Mouse (Mus musculus) neural tube, embryonic 10.5 days (tissue): ENCODE results near the gene Mybpc1.

Source experiments
- DNase-seq: peaks from one replicate; pipeline ENCODE4 v3.0.0-alpha.2; 2017; ENCODE audit warnings: low spot score; ENCODE audit errors: extremely low spot score

The Mybpc1 gene

GRCm38 (mm10) chr10:88604943-88605342, at the start of gene Mybpc1:
TSS of gene Mybpc1 (minus strand) at chr10:88605152.
- DNase-seq: peak; percentile 62

GRCm38 (mm10) chr10:88645448-88645847, 40.5 kb upstream of the Mybpc1 start:
- no peak for DNase-seq

DNA sequence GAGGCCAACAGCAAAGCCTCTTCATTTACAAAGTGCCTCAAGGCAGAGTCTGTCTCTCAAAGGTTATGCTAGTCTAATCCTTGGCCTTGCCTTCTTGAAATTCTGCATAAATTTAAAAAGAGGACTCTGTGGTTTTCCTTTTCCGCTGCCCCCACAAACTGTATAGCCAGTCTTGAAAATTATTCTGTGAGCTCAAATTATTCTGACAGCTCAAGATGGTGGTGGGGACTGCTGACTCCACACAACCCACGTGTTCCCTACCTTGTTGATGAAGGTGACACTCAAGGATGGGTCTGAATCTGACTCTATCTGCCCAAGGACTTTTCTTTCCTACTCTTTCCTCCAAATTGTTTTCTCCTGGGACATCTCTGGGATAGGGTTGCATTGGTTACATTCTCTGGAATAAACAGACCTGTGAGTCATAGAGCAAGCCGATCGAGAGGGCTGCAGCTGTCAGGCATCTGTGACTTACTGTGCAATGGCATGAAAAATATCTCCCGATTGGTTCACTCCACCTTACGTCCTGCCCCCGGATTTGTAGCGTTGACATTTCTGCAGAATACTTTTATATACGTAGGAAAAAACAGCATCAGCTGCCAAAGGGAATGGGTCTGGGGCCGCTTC, 26.5 kb upstream of the Mybpc1 start:
- DNase-seq: no peak

- no peak for DNase-seq
Measured at GRCm38 (mm10) chr10:88630663-88631329, 25.8 kb upstream of the Mybpc1 start.

GRCm38 (mm10) chr10:88627052-88627451, 22.1 kb upstream of the Mybpc1 start:
- no peak for DNase-seq

DNA sequence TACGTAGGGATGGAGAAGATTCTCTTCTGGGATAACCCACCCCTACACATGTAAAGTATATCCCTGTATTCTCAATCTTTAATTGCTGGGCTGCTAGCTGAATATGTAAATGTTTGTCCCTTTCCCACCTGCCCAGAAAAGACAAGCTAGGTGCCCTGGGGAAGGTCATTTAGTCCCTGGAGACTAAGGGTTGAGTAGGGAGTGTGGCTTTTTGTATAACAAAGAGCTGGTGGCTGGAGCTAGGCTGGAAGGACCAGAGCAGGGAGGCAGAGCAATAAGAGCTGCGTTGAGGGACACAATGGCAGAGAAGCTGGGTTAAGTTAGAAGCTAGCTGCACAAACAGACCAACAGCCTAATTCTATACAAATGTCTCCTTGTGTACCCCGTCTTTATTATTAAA, 21.2 kb upstream of the Mybpc1 start:
- no peak for DNase-seq

GRCm38 (mm10) chr10:88624300-88624699, 19.3 kb upstream of the Mybpc1 start:
- DNase-seq: no peak

- DNase-seq: no peak
Measured at GRCm38 (mm10) chr10:88622624-88623023, 17.7 kb upstream of the Mybpc1 start.

DNA sequence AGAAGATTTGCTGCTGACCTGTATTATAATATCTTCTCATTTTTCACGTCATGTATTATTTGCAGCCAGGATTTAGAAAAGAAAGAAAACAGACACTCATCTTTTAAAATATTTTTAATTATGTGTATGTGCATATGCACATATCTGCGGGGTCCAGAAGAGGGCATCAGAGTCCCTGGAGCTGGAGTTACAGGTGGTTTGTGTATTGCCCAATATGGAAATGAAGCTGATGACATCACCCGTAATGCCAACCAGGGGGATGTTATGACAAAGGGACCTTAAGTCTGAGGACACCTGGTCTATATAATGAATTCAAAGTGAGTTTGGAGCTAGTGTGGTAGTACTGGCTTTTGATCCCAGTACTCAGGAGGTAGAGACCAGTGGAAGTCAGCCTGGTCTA, 15.9 kb upstream of the Mybpc1 start:
- DNase-seq: no peak

DNA sequence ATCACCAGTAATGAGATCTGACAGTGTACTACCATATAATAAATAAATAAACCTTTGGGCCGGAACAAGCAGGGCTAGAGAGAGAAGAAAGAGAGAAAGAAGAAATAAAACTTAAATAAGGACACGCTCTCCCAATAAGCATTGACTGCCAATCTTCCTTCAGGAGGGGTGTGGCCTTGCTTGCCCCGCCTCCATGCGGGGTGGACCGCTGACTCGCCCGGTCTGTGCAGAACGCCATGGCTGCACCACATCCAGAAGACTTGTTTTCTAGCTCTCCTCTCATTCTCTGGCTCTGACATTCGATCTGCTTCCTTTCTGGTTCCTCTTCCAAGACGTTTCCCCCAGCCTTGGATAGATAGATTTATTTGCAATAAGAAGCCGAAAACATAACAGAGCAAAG, 8.1 kb upstream of the Mybpc1 start:
- DNase-seq: no peak

DNA sequence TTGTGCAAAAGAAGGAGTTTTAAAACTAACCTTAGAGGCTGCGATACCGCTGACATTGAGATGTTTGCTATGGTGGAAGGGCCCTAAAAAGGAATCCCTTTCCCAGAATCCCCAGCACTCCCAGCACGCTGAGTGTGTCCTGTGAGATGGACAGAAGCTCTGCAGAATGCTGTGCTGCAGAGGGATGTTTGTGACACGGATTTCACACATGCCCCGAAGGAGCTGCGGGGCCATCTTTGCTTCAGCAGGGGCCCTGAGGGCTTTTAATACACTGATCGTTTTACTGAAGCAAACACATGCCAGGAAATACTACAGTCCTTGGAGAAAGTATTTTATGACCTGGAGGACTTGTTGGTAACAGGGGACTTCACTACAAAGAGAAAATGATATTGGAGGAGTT, 1.7 kb upstream of the Mybpc1 start:
- no peak for DNase-seq

- DNase-seq: no peak
Measured at GRCm38 (mm10) chr10:88606065-88606464, 1.1 kb upstream of the Mybpc1 start.

DNA sequence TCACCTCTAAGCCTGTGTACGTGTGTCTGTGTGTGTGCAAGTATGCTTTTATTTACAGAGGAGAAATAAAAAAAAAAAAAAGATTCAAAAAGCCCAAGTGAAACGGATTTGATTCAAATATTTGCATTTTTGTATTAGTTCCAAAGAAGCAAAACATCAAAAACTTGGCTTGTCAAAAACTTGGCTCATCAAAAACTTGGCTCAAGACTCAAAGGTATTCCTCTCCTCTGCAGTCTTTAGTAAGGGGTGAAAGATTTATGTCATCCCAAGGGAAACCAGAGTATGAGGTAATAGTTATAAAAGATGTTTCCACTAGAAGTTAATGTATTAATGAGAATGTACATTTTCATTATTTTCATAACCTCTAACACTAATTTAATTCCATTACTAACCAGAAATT, 1.2 kb downstream of the Mybpc1 start:
- DNase-seq: no peak

GRCm38 (mm10) chr10:88603256-88603655, 1.7 kb downstream of the Mybpc1 start:
- peak; percentile 32 for DNase-seq

DNA sequence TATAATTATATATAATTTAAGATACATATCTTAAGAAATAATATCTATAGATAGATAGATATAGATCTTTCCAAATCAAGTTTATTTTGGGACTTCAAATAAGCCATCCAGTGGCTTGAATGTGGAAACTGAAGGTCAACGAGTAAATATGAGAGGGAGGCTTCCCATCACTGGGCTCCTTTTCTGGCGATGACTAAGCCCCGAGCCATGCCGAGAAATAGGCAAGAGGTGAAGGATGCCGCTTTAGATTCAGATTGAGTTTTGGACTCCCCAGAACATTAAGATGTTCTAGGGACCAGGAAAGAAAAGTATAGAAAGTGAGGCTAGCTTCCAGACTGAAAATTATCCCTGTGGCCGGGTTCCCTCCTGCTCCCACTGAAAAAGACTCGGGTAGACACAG, 4.4 kb downstream of the Mybpc1 start:
- no peak for DNase-seq

GRCm38 (mm10) chr10:88592316-88592715, 12.6 kb downstream of the Mybpc1 start:
- DNase-seq: no peak

DNA sequence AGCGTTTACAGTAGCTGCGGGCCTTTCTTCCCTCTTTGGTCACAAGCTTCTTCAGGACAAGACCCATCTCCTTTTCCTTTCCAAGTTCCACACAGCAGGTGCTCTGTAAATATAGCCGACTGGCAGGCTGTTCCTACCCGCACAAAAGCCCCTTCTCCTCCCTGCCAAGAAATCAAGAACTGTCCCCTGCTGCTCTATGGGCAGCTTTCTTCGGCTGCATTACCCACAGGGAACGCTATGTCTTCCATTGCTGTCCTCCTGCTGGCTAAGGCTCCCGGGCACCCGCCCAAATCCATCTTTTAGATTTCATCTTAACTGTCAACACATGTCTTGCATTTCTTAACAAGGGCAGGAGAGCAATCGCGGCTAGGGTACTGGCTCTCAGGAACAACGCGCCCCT, 13.9 kb downstream of the Mybpc1 start:
- DNase-seq: no peak

DNA sequence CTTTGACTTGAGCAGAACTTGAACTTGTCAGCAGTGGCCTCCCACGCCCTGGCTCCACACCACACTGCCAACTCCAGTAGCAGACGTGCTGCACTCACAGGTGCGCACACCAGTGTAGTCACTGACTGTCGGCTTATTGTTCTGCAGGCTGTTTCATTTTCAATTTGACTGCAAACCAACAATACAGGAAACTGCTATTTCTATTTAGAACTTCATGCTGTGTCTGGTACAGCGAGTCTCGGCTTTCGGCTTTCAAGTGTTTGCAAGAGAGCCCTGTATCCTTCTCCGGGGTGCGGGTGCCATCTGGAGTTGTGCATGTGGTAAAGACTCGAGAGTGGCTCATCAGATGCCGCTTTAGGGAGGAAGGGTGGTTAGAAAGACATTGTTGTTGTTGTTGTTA, 20.5 kb downstream of the Mybpc1 start:
- no peak for DNase-seq

DNA sequence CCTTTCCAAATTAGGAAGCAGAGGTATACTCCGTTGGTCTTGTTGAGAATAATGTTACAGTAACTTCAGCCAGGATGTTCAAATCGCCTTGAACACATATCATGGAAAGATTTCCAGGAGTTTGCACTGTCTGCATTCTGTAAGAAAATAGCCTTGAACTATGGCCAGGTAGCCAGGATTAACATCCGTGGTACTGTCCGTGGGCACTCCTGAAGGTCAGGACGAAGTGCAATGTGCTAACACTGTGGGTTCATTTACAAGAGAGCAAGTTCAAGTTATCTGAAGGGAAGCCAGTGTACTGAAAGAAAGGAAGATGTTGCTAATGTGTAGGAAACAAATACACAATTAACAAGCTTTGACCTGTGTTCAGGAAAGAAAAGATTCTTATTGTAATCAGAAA, 24.2 kb downstream of the Mybpc1 start:
- no peak for DNase-seq

GRCm38 (mm10) chr10:88578651-88579050, 26.3 kb downstream of the Mybpc1 start:
- no peak for DNase-seq

GRCm38 (mm10) chr10:88574115-88574635, 30.8 kb downstream of the Mybpc1 start:
- DNase-seq: no peak

DNA sequence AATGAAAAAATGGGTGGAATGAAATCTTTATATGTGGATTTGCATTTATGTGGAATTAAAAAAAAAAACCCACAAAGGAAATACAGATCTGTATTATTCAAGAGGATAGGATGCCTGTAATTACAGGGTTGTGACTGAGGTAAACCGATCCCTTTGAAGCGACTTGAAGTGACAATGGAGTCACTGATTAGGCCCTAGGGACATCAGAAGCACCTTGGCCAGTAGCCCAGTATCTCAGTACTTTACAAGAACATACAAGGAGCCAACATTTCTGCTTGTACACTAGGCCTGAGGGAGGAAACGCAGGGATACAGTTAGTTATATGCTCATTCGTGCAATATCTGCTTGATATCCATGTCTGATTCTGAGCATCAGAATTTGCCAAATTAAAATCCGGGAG, 32.8 kb downstream of the Mybpc1 start:
- no peak for DNase-seq

DNA sequence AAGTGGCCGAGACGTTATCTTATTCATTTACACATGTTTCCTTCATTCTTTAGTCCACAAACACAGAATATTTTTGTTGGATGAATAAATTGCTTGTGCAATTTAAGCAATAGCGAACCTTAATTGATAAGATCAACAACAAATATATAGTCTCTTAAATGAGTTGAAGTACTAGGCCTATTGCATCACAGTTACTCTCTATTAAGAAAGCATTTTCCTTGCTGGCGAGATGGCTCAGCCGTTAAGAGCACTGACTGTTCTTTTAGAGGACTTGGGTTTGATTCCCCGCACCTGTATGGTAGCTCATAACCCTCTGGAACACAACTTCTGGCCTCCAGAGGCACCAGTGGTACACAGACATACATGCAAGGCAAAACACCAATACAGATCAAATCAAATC, 47.9 kb downstream of the Mybpc1 start:
- DNase-seq: no peak
